Mouse (Mus musculus) olfactory bulb, adult 2 months (tissue): ENCODE data around the gene C9orf72.

Source experiments
- CTCF ChIP-seq: fragments of 200-500 bp; IDR thresholded peaks from 2 replicates; pipeline ENCODE4 v1.5.1; 2012; ENCODE audit warnings: low read depth, mild to moderate bottlenecking, low read length, moderate library complexity; ENCODE audit not compliant: insufficient read depth
- POLR2A ChIP-seq: fragments of 200-500 bp; IDR thresholded peaks from 2 replicates; pipeline ENCODE4 v1.6.1; 2012; ENCODE audit warnings: mild to moderate bottlenecking, low read depth, low read length, moderate library complexity; ENCODE audit not compliant: insufficient read depth

- no peak for TF ChIP-seq CTCF
- no peak for TF ChIP-seq POLR2A
These were observed 21.3 kb downstream of the C9orf72 start for GRCm38 (mm10) chr4:35204659-35205058.
